Mouse (Mus musculus) layer of hippocampus, adult 2 months (tissue): ENCODE results near the gene Plcb4. TPM values are rescaled to one million over a fixed set of nuclear protein-coding genes. Genes with fewer than 3 reads are reported as not detected.
"Not testable (repeated sequence)": the region's sequence is repeated elsewhere in the genome, so short reads cannot be mapped to it uniquely, and the experiment has no call there.

Experiments
- DNase-seq, 2 experiments: peaks; one replicate each; pipeline ENCODE4 v3.0.0; 2022; ENCODE audit warnings: low spot score in 2 of 2
- H3K27ac ChIP-seq: fragments of 200-600 bp; 2 replicates; pipeline ENCODE4 v1.8.1; 2022
- H3K4me3 ChIP-seq: fragments of 200-600 bp; 2 replicates; pipeline ENCODE4 v1.8.1; 2022; ENCODE audit warnings: mild to moderate bottlenecking
- CTCF ChIP-seq: fragments of 200-600 bp; conservative IDR thresholded peaks from 2 replicates; pipeline ENCODE4 v1.8.1; 2022; ENCODE audit warnings: antibody characterized with exemption, mild to moderate bottlenecking, moderate library complexity
- total RNA-seq, 2 experiments: library from RNA; stranded (reverse); gene quantifications; 2 replicates each; pipeline ENCODE4 v1.2.3; 2021

Gene Plcb4
- total RNA-seq, 2 experiments from 2014 or later: 20.9 to 21.0 TPM

- no peak for TF ChIP-seq CTCF
- DNase-seq: no peak
- Histone ChIP-seq H3K4me3 (no peak overlapping the region), H3K27ac (no peak overlapping the region)
Measured at GRCm38 (mm10) chr2:135732651-135733050, 73.8 kb downstream of the Plcb4 start.

GRCm38 (mm10) chr2:135733926-135734510 is 75.2 kb downstream of the Plcb4 start:
- Histone ChIP-seq H3K27ac (no peak overlapping the region), H3K4me3 (no peak overlapping the region)
- DNase-seq: no peak
- peak; percentile 68 for TF ChIP-seq CTCF

GRCm38 (mm10) chr2:135737506-135737905 is 78.7 kb downstream of the Plcb4 start:
- H3K27ac ChIP-seq: no peak overlapping the region
- no peak for DNase-seq
- TF ChIP-seq CTCF: no peak
- H3K4me3 ChIP-seq: no peak overlapping the region

GRCm38 (mm10) chr2:135738022-135738780 is 79.4 kb downstream of the Plcb4 start:
- not testable (repeated sequence) for H3K4me3 ChIP-seq, H3K27ac ChIP-seq, DNase-seq

GRCm38 (mm10) chr2:135738950-135739349 is 80.1 kb downstream of the Plcb4 start:
- DNase-seq: no peak
- no peak overlapping the region for H3K27ac ChIP-seq
- H3K4me3 ChIP-seq: no peak overlapping the region
- TF ChIP-seq CTCF: no peak

GRCm38 (mm10) chr2:135742954-135743700 is 84.3 kb downstream of the Plcb4 start:
- no peak for TF ChIP-seq CTCF
- no peak overlapping the region for H3K27ac ChIP-seq
- no peak for DNase-seq
- no peak overlapping the region for H3K4me3 ChIP-seq

GRCm38 (mm10) chr2:135744711-135745110 is 85.9 kb downstream of the Plcb4 start:
- DNase-seq: no peak
- Histone ChIP-seq H3K27ac (no peak overlapping the region), H3K4me3 (no peak overlapping the region)
- no peak for TF ChIP-seq CTCF

GRCm38 (mm10) chr2:135745126-135745525 is 86.3 kb downstream of the Plcb4 start:
- TF ChIP-seq CTCF: peak; percentile 63
- no peak overlapping the region for H3K4me3 ChIP-seq
- DNase-seq: no peak
- no peak overlapping the region for H3K27ac ChIP-seq

GRCm38 (mm10) chr2:135748441-135748840 is 89.6 kb downstream of the Plcb4 start:
- TF ChIP-seq CTCF: no peak
- Histone ChIP-seq H3K27ac (no peak overlapping the region), H3K4me3 (no peak overlapping the region)
- no peak for DNase-seq

GRCm38 (mm10) chr2:135749606-135750005 is 90.8 kb downstream of the Plcb4 start:
- Histone ChIP-seq H3K27ac (no peak overlapping the region), H3K4me3 (no peak overlapping the region)
- peak in 1 of 2 experiments; percentile 39 for DNase-seq
- no peak for TF ChIP-seq CTCF

GRCm38 (mm10) chr2:135750748-135751147 is 91.9 kb downstream of the Plcb4 start:
- H3K27ac ChIP-seq: no peak overlapping the region
- H3K4me3 ChIP-seq: no peak overlapping the region
- DNase-seq: no peak
- no peak for TF ChIP-seq CTCF

GRCm38 (mm10) chr2:135755792-135756191 is 97.0 kb downstream of the Plcb4 start:
- H3K4me3 ChIP-seq: no peak overlapping the region
- TF ChIP-seq CTCF: no peak
- no peak overlapping the region for H3K27ac ChIP-seq
- no peak for DNase-seq

- TF ChIP-seq CTCF: no peak
- DNase-seq: no peak
- Histone ChIP-seq H3K4me3 (no peak overlapping the region), H3K27ac (no peak overlapping the region)
Measured at GRCm38 (mm10) chr2:135757478-135757877, 98.7 kb downstream of the Plcb4 start.
